Mouse (Mus musculus): ENCODE measurements around the gene Sowahc. TPM values are rescaled to one million over a fixed set of nuclear protein-coding genes. Genes with fewer than 3 reads are reported as not detected.

Gene Sowahc
- polyA plus RNA-seq, 1 experiment from 2014 or later, result 22.6 TPM

DNA sequence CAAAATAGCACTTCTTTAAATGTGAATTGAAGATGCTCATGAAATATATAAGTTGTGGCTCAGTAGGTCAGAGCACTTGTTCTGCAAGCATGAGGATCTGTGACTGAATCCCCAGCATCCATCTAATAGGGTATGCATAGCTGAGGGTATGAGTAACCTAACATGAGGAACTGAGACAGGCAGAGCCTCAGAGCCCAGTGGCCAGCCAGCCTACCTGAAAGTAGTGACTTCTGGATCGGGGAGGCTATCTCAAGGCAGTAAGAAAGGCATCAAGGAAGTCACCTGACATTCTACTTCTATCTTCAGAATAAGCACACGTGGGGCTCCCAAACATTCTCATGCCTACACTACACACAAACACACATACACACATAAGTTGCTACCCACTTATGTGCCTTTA, 3.4 kb downstream of the Sowahc start:
- WGBS, result 86% methylated on average over 2 of the region's 2 CpGs
- Histone ChIP-seq H3K27me3 (no peaks in the 10 kb centered on the region), H3K4me3 (no peak overlapping the region), H3K9me3 (no peaks in the 10 kb centered on the region), H3K9ac (no peak overlapping the region), H3K4me2 (peak overlapping the region; percentile 22; the same call in 1 of the 2 replicates), H3K36me3 (no peaks in the 10 kb centered on the region), H3K4me1 (peaks cover 16% of the 10 kb centered on the region), H3K27ac (no peak overlapping the region)
- no peak for ATAC-seq (ENCODE audit: insufficient number of reproducible peaks, low FRiP score, low TSS enrichment, low read depth)

DNA sequence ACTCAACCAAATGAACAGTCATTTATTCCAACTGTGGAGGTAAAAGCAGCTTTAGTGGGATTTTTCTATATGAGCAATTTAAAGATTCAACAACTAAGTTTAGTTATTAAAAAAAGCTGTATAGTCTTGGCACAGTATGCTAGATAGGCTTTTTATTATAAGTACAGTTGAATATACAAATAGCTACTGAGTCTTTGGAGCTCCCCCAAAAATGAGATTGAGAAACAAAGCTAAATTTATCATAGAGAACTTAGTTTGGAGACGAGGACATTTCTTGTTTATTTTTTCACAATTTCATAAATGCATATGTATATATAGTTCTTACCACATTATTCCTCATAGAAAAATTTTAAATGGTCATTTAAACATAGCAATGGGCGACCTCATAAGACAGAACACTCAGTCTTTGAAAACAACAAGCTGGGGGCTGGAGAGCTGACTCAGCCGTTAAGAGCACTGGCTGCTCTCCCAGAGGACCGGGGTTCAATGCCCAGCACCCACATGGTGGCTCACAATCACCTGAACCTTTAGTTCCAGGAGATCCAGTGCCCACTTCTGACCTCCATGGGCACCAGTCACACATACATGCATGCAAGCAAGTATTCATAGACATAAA, 7.6 kb downstream of the Sowahc start:
- WGBS, result 71% methylated on average over 4 of the region's 4 CpGs
- Histone ChIP-seq H3K4me3 (no peak overlapping the region), H3K4me2 (no peak overlapping the region), H3K27me3 (no peaks in the 10 kb centered on the region), H3K9me3 (no peaks in the 10 kb centered on the region), H3K4me1 (0 out of 2 replicates have a peak, but pooled peaks cover 2% of the 10 kb centered on the region), H3K27ac (no peak overlapping the region), H3K9ac (no peak overlapping the region), H3K36me3 (no peaks in the 10 kb centered on the region)
- ATAC-seq (ENCODE audit: insufficient number of reproducible peaks, low FRiP score, low TSS enrichment, low read depth), result no peak

DNA sequence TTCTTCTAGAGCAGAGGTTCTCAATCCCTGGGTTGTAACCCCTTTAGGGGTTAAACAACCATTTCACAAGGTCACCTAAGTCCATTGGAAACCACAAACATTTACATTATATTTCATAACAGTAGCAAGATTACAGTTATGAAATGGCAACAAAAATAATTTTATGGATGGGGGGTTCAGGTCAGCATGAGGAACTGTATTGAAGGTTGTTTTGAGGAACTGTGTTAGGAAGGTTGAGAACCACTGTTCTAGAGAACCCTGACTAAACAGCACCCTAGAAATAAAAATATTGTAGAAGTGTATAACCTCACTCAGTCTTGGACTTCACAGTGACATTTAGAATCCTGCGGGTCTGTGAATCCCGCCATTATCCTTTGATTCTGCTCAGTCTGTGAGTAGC, 13.5 kb downstream of the Sowahc start:
- 92% methylated on average over 2 of the region's 2 CpGs for WGBS
- H3K9ac ChIP-seq, result no peak overlapping the region
- no peaks in the 10 kb centered on the region for H3K36me3 ChIP-seq
- H3K9me3 ChIP-seq, result no peaks in the 10 kb centered on the region
- no peak for ATAC-seq (ENCODE audit: insufficient number of reproducible peaks, low FRiP score, low TSS enrichment, low read depth)
- H3K4me3 ChIP-seq, result no peak overlapping the region
- no peaks in the 10 kb centered on the region for H3K27me3 ChIP-seq
- H3K4me2 ChIP-seq, result no peak overlapping the region
- H3K4me1 ChIP-seq, result 0 out of 2 replicates have a peak, but pooled peaks cover 6% of the 10 kb centered on the region
- H3K27ac ChIP-seq, result no peak overlapping the region

DNA sequence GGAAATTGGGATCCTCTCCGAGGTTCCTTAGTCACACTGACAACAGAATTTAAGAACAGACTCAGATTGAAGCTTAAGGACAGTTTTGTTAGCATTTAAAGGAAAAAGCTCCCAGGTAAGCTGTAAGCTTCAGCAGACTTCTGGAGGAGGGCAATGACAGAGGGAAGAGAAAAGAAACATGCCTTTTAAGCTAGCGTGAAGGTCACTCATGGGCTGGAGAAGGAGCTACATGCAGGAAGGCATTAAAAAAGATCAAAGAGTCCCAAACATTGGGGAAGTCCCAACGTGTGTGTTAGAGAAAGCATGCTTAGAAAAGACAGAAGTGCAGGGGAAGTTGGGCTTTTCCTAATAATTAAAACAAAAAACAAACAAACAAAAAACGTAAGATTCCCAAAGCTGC, 14.1 kb downstream of the Sowahc start:
- Histone ChIP-seq H3K4me1 (0 out of 2 replicates have a peak, but pooled peaks cover 6% of the 10 kb centered on the region), H3K4me3 (no peak overlapping the region), H3K9ac (no peak overlapping the region), H3K9me3 (no peaks in the 10 kb centered on the region), H3K36me3 (no peaks in the 10 kb centered on the region), H3K4me2 (no peak overlapping the region), H3K27ac (no peak overlapping the region), H3K27me3 (no peaks in the 10 kb centered on the region)
- WGBS, result 48% methylated on average over 4 of the region's 4 CpGs
- ATAC-seq (ENCODE audit: insufficient number of reproducible peaks, low FRiP score, low TSS enrichment, low read depth), result no peak

DNA sequence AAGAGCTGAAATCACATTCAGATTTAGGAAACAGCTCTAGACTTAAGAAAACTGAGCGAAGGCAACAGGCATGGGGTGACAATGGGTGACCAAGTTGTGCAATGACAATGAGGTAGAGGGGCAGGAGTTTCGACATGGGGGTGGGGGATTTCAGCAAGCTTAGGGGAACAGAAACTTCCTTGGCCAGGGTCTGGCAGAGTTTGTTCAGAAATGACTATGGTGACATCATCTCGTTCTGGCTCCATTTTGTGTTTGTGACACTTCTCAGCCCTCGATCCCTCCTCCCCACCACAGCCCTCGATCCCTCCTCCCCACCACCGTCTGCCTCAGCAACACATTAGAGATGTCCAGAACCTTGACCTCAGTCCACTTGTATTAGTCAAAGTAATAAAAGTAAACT, 14.7 kb downstream of the Sowahc start:
- Histone ChIP-seq H3K27ac (no peak overlapping the region), H3K4me3 (no peak overlapping the region), H3K4me2 (no peak overlapping the region), H3K9ac (no peak overlapping the region), H3K9me3 (no peaks in the 10 kb centered on the region), H3K36me3 (no peaks in the 10 kb centered on the region), H3K4me1 (0 out of 2 replicates have a peak, but pooled peaks cover 6% of the 10 kb centered on the region), H3K27me3 (no peaks in the 10 kb centered on the region)
- ATAC-seq (ENCODE audit: insufficient number of reproducible peaks, low FRiP score, low TSS enrichment, low read depth), result no peak
- WGBS, result 82% methylated on average over 6 of the region's 6 CpGs

DNA sequence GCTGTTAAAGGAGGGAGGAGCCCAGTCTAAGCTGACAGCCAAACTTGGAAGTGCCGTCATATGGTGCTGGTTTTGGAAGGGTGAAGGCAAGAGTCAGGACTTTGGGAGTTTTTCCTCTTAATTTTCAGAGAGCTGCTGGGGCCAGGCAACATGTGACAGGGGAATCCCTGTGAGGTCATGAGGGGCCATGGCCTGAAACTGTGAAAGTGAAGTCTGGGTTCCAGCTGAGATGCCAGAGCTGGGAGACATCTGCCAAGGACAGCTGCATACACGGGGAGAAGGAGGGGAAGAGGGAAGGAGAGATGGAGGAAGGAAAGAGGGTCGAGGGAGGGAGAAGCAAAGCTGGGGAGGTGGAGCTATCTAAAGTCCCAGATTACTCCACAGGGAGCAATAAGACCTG, 16.0 kb downstream of the Sowahc start:
- no peak overlapping the region for H3K4me2 ChIP-seq
- H3K27ac ChIP-seq, result no peak overlapping the region
- no peak for ATAC-seq (ENCODE audit: insufficient number of reproducible peaks, low FRiP score, low TSS enrichment, low read depth)
- H3K9ac ChIP-seq, result no peak overlapping the region
- 0 out of 2 replicates have a peak, but pooled peaks cover 8% of the 10 kb centered on the region for H3K4me1 ChIP-seq
- H3K36me3 ChIP-seq, result no peaks in the 10 kb centered on the region
- whole genome bisulfite sequencing, result 32% methylated on average over 3 of the region's 3 CpGs
- no peak overlapping the region for H3K4me3 ChIP-seq
- H3K9me3 ChIP-seq, result no peaks in the 10 kb centered on the region
- H3K27me3 ChIP-seq, result no peaks in the 10 kb centered on the region

DNA sequence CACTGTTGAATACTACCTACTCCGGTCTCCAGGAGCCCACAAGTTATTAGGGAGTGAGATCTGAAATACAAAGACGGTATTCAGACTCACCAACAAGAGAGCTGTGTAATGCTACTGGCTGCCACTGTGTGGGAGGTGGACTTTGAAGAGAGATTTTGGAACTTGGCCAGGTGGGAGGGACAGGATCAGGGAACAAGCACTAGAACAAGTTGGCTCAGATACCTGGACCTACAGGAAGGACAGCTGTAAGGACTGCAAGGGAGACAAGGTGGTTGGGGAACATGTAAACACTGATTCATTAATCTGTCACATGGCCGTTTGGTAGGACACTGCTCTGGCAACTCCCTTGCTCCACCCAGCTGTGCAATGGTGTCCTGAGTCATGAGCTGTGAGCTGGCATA, 19.4 kb downstream of the Sowahc start:
- H3K9me3 ChIP-seq, result no peaks in the 10 kb centered on the region
- peak; percentile 62 for ATAC-seq (ENCODE audit: insufficient number of reproducible peaks, low FRiP score, low TSS enrichment, low read depth)
- 57% methylated on average over 3 of the region's 3 CpGs for WGBS

DNA sequence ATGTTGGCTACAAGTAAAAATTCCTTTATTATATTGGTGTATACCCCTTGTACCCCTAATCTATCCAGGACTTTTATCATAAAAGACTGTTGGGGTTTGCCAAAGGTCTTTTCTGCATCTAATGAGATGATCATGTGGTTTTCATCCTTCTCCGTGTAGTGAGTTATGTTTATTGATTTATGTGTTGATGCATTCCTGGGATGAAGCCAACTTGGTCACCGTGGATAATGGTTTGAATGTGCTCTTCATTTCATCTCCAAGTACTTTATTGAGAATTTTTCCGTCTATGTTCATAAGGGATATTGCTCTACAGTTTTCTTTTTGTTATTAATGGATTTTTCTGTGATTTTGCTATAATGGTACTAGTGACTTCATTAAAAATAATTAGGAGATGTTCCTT, 27.8 kb downstream of the Sowahc start:
- Histone ChIP-seq H3K4me1 (0 out of 2 replicates have a peak, but pooled peaks cover 5% of the 10 kb centered on the region), H3K9me3 (no peaks in the 10 kb centered on the region), H3K27ac (no peak overlapping the region), H3K36me3 (no peaks in the 10 kb centered on the region), H3K27me3 (no peaks in the 10 kb centered on the region), H3K4me2 (no peak overlapping the region), H3K4me3 (no peak overlapping the region), H3K9ac (no peak overlapping the region)
- 47% methylated on average over 3 of the region's 3 CpGs for WGBS
- no peak for ATAC-seq (ENCODE audit: insufficient number of reproducible peaks, low FRiP score, low TSS enrichment, low read depth)

More for the DNA sequence above, 19.4 kb downstream of the Sowahc start:
- H3K4me2 ChIP-seq, result no peak overlapping the region
- no peak overlapping the region for H3K9ac ChIP-seq
- H3K4me3 ChIP-seq, result no peak overlapping the region
- H3K36me3 ChIP-seq, result no peaks in the 10 kb centered on the region
- 0 out of 2 replicates have a peak, but pooled peaks cover 8% of the 10 kb centered on the region for H3K4me1 ChIP-seq
- no peak overlapping the region for H3K27ac ChIP-seq
- H3K27me3 ChIP-seq, result no peaks in the 10 kb centered on the region

DNA sequence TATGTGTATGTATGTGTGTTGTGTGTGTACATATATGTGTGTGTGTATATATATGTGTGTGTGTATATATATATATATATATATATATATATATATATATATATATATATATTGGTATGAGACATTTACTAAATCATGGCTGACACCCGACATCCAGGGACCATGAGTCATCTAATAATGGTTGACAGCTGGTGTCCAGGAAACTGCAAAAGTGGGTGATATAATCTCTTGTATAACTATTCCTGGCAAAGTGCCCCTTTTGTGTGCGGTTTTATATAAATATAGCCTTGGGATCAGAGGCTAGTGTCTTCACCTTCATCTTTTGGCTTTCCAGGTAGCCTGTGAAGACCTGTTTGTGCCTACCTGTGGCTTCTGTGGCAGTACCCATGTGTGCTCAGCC, 28.9 kb downstream of the Sowahc start:
- no peak overlapping the region for H3K27ac ChIP-seq
- 46% methylated on average over 2 of the region's 2 CpGs for WGBS
- 0 out of 2 replicates have a peak, but pooled peaks cover 5% of the 10 kb centered on the region for H3K4me1 ChIP-seq
- H3K4me3 ChIP-seq, result no peak overlapping the region
- no peaks in the 10 kb centered on the region for H3K9me3 ChIP-seq
- H3K4me2 ChIP-seq, result no peak overlapping the region
- H3K9ac ChIP-seq, result no peak overlapping the region
- no peak for ATAC-seq (ENCODE audit: insufficient number of reproducible peaks, low FRiP score, low TSS enrichment, low read depth)
- no peaks in the 10 kb centered on the region for H3K27me3 ChIP-seq
- no peaks in the 10 kb centered on the region for H3K36me3 ChIP-seq

DNA sequence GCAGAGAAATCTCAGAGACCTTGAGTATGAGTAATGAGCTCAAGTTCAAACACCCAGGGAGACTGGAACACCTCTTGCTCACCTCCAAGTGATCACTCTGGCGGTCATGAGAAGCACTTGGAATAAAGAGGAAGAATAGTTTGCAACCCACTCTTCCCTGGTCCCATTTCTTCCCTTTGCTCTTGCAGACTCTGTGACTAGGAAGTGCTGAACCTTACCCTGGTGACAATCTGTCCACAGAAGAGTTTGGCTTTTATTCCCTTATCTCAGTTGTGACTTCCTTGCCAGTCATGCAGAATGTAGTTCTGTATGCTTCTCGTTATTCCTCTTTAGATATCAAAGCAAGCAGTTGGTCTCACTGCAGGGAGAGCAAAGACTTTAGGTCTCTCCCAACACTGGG, 30.2 kb downstream of the Sowahc start:
- H3K27me3 ChIP-seq, result no peaks in the 10 kb centered on the region
- 0 out of 2 replicates have a peak, but pooled peaks cover 5% of the 10 kb centered on the region for H3K4me1 ChIP-seq
- H3K4me2 ChIP-seq, result no peak overlapping the region
- H3K27ac ChIP-seq, result no peak overlapping the region
- WGBS, result 58% methylated on average over 2 of the region's 2 CpGs
- H3K4me3 ChIP-seq, result no peak overlapping the region
- no peak overlapping the region for H3K9ac ChIP-seq
- no peaks in the 10 kb centered on the region for H3K36me3 ChIP-seq
- no peaks in the 10 kb centered on the region for H3K9me3 ChIP-seq
- no peak for ATAC-seq (ENCODE audit: insufficient number of reproducible peaks, low FRiP score, low TSS enrichment, low read depth)

DNA sequence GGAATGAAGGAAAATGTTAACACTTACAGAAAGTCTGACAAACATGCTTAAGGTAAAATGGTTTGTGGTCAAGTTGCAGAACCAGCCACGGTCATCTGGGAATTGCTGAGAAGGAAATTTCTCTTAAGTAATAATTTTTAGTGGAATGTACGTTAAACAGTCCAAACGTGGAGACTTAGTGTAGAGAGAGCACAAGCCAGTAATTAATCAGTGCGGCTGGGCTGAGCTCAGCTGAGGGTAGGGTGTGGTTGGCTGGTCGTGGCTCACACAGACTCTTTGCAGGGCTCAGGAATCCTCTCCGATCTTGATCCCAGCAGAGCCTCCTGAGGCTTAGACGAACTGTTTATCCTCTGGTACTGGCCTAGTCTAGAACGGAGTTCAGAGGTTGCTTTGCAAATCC, 30.6 kb downstream of the Sowahc start:
- peak; percentile 44; the same call in 1 of the 2 replicates for ATAC-seq (ENCODE audit: insufficient number of reproducible peaks, low FRiP score, low TSS enrichment, low read depth)
- 22% methylated on average over 8 of the region's 8 CpGs for WGBS
- Histone ChIP-seq H3K4me2 (no peak overlapping the region), H3K4me1 (0 out of 2 replicates have a peak, but pooled peaks cover 5% of the 10 kb centered on the region), H3K27ac (no peak overlapping the region), H3K27me3 (no peaks in the 10 kb centered on the region), H3K36me3 (no peaks in the 10 kb centered on the region), H3K4me3 (no peak overlapping the region), H3K9ac (no peak overlapping the region), H3K9me3 (no peaks in the 10 kb centered on the region)

DNA sequence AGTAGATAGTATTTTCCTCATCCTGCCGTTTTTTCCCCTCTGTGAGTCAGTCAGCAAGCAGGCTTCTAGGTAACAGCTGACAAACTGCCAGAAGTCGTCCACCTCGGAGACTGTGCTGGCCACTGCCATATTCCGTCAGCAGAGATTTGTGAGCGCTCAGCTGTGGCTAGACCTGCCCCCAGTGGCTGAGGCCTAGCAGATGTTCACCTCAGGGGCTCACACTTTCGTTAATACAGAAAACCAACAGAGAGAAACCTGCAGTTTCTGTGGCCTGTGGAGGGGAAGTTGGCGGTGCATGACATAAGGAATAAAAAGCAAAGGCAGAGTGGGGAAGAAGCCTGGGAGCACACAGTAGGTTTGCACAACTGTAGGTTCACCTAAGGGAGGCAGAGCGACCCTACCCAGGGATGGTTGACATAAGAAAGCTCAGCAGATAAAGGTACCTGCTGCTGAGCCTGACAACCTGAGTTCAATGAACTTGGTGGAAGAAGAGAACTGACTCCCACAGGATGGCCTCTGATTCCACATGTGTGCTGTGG, 31.9 kb downstream of the Sowahc start:
- Histone ChIP-seq H3K4me3 (no peak overlapping the region), H3K9ac (no peak overlapping the region), H3K4me1 (0 out of 2 replicates have a peak, but pooled peaks cover 5% of the 10 kb centered on the region), H3K4me2 (no peak overlapping the region), H3K9me3 (no peaks in the 10 kb centered on the region), H3K36me3 (no peaks in the 10 kb centered on the region), H3K27me3 (no peaks in the 10 kb centered on the region), H3K27ac (no peak overlapping the region)
- no peak for ATAC-seq (ENCODE audit: insufficient number of reproducible peaks, low FRiP score, low TSS enrichment, low read depth)
- 64% methylated on average over 8 of the region's 8 CpGs for WGBS
